Mouse (Mus musculus): ENCODE data around the gene Hoxa5.
A peak's percentile ranks its signal among the peaks of the same experiment; 100 is the strongest.

Gene Hoxa5

DNA sequence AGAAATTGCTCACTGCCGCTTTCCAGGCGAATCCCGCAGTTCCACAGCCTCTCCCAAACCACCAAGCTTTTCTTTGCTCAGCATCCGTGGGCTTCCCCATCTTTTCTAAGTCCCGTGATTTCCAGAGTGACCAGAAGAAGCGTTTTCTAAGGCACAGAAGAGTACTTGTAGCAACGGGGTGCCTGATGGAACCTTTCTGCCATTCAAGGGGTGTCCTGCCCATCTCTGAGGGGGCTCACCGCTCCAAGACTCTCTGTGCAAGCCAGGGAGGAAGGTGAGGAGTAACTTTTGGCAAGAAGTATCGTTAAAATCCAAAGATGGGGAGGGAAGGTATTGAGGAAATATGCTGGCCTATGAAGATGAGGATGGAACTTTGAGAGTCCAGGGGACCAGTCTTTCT is 26.6 kb downstream of the Hoxa5 start:
- TF ChIP-seq GATA4 (IDR thresholded peaks at IDR 0.05; ENCODE audit: insufficient replicate concordance, low read length) = no peak

DNA sequence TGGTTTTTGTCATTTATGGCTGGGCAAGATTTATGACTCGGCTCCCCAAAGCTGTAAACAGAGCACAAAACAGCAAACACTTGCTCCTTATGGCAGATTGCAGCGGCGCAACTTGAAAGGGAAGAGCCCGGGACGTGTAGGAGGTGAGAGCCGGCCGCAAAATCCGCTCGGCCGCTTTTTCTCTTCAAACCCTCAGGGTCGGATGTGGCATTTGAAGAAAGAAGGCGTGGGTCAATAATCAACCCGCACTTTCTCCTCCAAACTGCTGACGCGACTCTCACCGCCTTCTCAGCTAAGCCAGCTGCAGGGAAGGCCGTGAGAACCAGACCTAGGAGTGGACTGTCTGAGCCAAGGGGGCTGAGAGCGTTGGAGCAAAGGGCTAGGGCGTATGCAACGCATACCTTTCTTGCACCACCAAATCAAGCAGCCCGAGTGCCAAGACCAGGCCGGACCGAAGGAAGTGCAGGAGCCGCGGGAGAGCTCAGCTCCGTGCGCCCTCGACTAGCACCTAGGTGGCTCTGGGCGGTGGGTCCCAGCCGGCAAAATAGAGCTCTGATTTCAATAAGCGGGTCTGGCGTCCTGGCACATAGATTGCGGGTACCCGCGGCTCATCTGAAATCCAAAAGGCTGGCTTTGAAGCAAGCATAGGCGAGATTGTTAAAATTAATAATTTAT is 27.2 kb downstream of the Hoxa5 start, which contains the start of gene 5730596B20Rik:
Gene 5730596B20Rik (plus strand): TSS at position 438 of the 675 bp plus-strand sequence.
- no peak for TF ChIP-seq GATA4 (IDR thresholded peaks at IDR 0.05; ENCODE audit: insufficient replicate concordance, low read length)

DNA sequence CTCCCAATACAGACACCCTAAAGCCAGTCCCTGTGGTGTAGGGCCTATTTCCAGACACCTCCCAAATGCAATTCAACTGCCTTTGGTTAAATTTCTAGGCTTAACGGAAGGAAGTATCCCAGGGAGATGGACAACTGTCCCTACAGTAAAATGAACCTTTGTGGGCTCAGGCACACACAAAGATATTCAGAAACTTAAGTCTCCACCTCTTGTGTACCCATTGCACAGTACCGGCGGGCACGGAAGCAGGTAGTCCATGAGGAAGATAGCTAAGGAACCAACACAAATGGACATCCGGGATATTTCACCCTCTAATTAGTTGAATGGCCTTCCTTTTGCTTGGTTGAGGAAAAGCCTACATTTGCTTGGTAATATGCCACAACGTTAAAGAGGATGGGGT is 28.0 kb downstream of the Hoxa5 start:
- TF ChIP-seq GATA4 (IDR thresholded peaks at IDR 0.05; ENCODE audit: insufficient replicate concordance, low read length) = no peak

DNA sequence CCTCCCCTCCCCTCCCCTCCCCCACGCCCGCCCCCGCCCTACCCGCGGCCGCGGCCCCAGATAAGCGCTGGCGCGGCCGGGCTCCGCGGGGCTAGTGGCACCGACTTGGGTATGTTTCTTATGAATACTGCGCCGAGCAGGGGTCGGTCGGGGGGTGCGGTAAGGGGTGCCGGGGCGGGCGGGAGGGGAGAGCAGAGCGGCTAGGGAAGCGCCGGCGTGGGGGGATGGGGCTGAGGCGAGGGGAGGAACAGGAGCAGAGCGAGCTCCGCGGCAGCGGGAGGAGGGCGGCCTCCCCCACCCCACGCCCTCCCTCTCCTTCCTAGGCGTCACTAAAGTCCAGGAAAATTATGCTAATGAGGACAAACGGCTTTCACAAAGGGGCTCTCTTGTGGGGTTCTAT is 28.5 kb downstream of the Hoxa5 start:
- TF ChIP-seq GATA4 (IDR thresholded peaks at IDR 0.05; ENCODE audit: insufficient replicate concordance, low read length) = no peak

DNA sequence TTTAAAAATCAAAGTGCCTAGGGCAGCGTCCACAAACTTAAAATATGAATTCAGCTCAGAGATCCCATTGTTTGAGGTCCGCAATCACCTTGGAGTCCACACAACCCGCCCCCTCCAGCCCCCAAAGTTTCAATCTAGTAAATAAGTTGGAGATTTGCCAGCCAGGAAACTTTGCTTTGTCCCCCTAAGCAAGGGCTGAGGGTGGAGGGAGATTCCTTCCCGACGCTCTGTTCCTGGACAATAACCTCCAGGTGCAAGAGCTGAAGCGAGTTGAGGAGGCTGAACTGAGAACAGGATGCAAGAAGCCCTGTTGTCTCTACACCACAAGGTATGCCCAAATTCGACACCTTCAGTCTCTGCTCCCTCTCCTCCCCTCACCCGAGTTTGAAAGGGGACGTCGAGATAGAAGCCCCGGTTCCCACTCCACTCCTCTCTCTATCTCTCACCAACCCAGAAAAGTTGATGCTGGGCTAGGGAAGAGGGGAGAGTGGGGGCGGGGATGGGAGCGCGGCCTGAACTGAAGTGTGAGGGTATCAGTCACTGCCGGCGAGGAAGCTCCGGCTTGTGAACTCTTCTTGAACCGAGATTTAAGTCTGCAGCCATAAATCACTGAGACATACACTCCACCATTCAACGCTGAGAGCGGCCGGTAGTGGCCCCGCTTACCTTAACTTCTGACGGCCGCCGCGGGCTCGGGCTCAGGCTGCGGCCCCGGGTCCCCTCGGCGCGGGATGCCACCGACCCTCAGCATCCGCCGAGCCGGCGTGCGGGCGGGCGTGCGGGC is 29.2 kb downstream of the Hoxa5 start:
- peak; percentile 60; the same call in 1 of the 2 replicates for TF ChIP-seq GATA4 (IDR thresholded peaks at IDR 0.05; ENCODE audit: insufficient replicate concordance, low read length)

DNA sequence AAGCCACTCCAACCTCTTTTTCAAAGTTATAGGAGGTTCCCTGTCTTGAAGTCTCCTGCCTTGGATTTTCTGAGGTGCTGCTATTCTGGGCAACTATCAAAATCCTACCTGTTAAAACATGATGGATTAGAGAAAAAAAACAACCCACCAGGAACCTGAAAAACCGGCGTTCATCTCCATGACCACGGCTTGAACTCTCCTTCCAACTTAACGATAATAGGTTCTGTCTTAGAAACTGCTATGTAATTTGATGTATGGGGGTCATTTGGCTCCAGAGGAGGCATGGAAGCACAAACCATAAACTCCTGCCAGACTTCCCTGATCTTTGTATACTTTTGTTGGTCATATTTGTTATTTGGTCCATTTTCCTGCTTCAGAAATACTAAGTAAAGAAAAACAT is 30.7 kb downstream of the Hoxa5 start:
- no peak for TF ChIP-seq GATA4 (IDR thresholded peaks at IDR 0.05; ENCODE audit: insufficient replicate concordance, low read length)

DNA sequence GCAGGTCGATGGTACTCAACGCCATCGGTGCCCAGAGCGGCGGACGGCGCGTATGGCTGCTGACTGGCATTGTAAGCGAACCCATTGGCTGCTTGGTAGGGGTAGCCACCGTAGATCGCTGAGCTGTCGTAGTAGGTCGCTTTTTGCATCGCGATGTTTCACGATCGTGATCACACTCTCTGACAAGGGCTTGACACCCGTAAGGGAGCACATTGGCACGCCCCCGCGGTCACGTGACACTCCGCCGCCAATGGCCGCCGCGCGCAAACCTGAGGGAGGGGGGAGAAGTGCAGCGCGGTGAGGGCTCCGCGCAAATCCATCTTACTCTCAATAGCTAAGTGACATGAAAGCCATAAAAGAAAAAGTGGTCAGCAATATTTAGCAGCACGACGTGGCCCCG is 31.9 kb downstream of the Hoxa5 start:
- no peak for TF ChIP-seq GATA4 (IDR thresholded peaks at IDR 0.05; ENCODE audit: insufficient replicate concordance, low read length)

DNA sequence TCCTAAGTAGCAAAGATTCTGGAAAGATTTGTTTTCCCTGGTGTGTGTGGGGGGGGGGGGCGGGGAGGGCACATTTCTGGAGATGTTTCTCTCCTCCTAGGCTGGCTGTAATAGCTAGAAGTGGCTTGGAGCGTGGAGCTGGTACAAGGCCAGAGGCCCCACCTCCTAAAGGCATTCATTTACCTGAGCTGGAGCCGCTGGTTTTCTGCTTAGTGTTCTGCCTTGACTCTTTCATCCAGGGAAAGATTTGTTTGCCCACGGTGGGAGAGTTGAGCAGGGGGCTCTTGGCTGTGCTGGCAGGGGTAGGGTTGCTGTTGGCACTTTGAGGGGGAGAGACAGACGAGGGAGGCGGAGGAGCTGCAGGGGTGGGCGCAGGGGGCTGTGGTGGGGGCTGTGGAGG is 32.4 kb downstream of the Hoxa5 start:
- no peak for TF ChIP-seq GATA4 (IDR thresholded peaks at IDR 0.05; ENCODE audit: insufficient replicate concordance, low read length)

DNA sequence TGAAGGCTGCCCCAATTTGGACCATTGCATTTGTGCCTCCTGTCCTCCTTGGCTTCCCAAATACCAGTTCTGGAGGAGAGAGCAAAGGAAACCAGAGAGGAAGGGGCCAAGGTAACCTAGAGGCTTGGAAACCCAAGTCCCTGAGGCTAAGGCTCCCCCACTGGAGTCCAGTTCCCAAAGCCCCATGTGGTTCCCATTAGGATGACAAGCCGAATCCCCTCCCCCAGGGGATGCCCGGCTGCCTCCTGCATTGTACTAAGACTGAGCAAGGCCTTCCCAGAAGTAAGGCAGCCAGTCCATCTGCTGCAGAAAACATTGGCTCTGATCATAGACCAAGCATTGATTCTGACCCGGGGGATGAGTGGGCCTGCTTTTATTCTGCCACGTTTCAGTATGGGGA is 33.1 kb downstream of the Hoxa5 start:
- TF ChIP-seq GATA4 (IDR thresholded peaks at IDR 0.05; ENCODE audit: insufficient replicate concordance, low read length) = no peak

DNA sequence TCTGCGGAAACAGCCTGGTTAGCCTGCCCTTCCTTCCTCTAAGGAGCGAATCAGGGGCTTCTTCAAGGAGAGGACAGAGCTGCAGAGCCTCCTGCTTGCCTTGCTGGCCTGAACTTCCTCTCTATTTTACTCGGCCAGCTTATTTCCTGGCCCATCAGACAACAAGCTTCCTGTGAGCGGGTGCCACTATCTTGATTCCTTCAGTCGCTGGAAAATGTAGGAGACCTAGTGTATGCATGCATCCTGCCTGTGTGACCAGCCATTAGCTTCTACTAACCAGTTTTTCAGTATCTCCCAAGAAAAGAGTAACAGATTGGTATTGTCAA is 33.5 kb downstream of the Hoxa5 start:
- TF ChIP-seq GATA4 (IDR thresholded peaks at IDR 0.05; ENCODE audit: insufficient replicate concordance, low read length) = peak; percentile 73; the same call in 1 of the 2 replicates

DNA sequence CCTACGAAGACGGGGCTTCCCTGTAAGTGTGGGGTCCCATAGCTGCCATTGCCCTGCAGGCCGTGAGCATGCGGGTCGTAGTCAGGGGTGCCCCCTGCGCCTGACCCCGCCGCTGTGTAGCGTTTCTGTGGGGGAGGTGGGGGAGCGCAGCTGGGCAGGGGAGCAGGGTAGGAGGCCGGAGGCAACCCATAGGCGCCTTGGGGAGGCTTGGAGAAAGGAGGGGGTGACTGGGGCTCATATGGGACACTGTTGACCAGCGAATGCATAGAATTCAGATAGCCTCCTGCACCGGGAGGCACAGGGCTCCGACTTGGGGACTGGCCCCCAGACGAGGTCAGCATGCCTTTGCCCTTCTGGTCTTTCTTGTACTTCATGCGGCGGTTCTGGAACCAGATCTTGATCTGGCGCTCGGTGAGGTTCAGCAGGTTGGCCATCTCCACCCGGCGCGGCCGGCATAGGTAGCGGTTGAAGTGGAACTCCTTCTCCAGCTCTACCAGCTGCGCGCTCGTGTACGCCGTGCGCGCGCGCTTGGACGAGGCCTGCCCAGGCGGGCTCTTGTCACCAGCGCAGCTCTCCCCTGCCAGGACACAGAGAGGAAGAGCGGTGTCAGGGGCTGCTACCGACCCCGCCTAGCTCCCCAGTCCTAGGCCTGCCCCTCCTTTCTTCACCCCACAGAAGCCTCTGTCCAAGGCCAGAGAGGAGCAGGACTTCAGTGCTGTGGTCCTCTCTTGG is 34.1 kb downstream of the Hoxa5 start:
- no peak for TF ChIP-seq GATA4 (IDR thresholded peaks at IDR 0.05; ENCODE audit: insufficient replicate concordance, low read length)

DNA sequence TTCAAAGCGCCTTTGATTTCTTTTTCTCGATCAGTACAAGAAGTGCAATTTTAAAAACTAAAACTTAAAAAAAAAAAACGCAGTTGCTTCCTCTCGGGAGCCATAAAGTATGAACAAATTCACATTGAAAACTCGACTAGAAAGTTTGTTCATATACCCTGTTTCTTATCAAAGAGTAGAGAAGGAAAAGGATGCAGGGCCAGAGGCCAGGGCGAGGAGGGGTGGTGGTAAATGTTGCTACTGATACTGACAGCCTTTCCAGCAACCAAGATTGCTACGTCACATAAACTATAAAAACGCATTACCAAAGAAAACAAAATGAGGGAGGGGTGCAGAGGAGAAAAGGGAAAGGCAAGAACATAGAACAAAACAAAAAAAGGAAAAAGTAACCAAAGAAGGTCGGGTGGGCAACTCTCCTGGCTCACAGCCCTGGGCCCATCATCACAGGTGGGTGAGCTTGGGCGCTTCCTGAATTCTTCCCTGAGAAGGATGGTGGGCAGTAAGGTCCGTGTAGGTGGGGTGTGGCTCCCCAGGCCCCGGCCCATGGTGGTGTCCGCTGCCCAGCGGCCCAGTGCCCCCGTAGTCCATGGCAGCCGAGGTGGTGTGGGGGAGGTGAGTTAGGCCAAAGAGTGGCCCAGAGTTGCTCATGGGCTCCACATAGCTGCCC is 34.8 kb downstream of the Hoxa5 start:
- TF ChIP-seq GATA4 (IDR thresholded peaks at IDR 0.05; ENCODE audit: insufficient replicate concordance, low read length) = peak; percentile 42; the same call in 1 of the 2 replicates

DNA sequence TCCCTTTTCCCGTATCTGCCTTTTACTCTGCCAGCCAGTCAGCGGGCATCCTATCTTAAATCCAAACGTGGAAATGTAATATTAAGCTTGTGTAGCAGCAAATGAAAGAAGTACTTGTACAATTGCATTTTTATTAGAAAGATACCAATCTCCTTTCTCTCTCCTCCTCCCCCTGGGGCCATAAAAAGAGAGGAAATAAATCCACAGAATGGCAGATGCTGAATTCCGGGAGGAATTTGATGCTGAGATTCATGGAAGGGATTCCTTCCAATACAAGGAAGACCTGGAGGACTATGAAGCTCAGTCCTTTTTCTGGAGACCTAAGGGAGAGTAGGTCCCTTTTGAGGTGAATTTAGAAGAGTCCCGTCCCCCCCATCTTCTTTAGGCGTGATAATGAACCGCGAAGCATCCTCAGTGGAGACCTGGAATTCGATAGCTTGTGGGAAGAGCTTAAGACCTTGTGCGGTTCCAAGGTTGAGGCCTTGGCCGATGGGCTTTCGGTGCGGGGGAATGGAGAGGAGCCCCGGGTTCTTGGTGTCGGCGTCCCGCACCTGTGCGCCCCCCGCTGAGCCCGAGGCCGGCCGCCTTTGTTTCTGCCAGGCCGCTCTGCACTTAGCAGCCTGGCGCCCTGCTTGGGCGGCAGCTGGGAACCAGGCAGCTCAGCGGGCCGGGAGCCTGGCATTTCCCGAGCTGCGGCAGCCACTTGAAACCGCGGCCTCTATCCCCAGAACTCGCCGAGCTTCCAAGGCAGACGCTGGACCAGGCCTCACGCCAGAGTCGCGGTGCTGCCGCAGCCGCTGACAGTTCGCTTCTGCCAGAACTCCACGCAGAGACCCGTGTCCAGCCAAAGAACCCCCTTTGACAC is 36.0 kb downstream of the Hoxa5 start:
- no peak for TF ChIP-seq GATA4 (IDR thresholded peaks at IDR 0.05; ENCODE audit: insufficient replicate concordance, low read length)

DNA sequence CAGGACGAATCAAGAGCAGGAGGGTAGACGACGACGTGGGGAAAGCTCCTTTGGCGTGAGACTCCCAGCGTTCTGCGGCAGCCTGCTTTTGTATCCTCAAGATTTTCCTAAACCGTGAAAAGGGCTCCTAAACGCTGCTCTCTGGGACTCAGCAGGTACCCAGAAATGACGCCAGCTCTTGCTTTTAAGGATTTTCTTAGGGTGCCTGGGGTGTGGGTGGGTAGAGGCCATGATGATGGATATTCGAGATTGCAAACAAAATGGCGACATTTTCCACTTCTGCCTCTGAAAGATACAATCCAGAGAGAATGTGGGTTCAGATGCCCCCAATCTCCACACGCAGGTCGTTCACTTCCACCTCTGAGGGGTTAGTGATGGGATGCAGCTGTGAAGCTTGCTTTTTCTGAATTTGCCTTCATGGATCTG is 36.6 kb downstream of the Hoxa5 start:
- TF ChIP-seq GATA4 (IDR thresholded peaks at IDR 0.05; ENCODE audit: insufficient replicate concordance, low read length) = no peak
